In the genomic region with DNA sequence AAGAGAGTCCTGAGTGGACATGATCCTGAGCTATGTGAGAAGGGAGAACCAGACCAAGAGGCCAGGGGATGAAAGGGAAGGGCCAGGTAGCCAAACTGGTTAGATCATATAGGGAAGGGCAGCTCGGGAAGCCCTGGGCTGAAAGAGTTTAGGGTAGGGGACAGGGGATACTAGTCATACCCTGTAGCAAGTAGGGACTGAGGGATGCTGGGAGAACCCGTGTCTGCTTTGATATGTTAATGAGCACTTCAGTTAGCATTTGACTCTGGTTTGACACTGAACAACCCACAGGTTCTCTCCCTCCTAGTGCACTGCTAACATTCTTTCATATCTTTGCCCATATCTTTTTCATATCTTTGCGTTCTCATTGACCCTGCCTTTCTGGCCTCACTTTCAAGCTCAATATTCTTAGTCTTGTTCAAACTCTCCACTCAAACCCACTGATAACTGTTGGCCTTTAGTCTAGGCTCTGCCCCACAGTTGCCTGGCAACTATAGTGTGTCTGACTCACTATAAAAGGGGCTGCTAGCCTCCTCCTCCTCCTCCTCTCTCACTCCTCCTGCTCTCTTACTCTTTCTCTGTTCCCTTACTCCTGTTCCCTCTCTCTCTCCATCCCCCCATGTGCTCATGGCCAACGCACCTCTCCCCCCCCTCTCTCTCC, we compare ENCODE assay signal across 17 mouse cellular contexts. TPM values are rescaled to one million over a fixed set of nuclear protein-coding genes. Genes with fewer than 3 reads are reported as not detected.
DNase-seq lines count a peak whose midpoint lies in the region; ATAC-seq and TF ChIP-seq lines count a peak whose summit lies in the region.
"Had no signal": no experiment of that assay in that cellular context is flagged by ENCODE, and none has a peak within 500 bp of the region (broad histone marks: within the 10 kb centered on the region; RNA-seq: fewer than 3 reads in every experiment).

No protein-coding gene starts in this region.

- H3K27ac ChIP-seq in forebrain, postnatal 0 days (ENCODE audit: low read depth, low read length): no peak overlapping the region
- H3K27ac ChIP-seq in forebrain, embryonic 15.5 days (replicated peaks): no peak overlapping the region
- no peak overlapping the region for H3K27ac ChIP-seq in lung, embryonic 16.5 days (ENCODE audit: low read length)
- H3K27ac ChIP-seq in stomach, embryonic 14.5 days (ENCODE audit: low read length): no peak overlapping the region
- H3K27ac ChIP-seq: hindbrain, embryonic 15.5 days; liver, embryonic 14.5 days had no signal

- H3K9ac ChIP-seq in forebrain, postnatal 0 days: no peak overlapping the region
- H3K9ac ChIP-seq in forebrain, embryonic 15.5 days (replicated peaks): no peak overlapping the region
- no peak overlapping the region for H3K9ac ChIP-seq in lung, embryonic 16.5 days (ENCODE audit: low read length)
- H3K9ac ChIP-seq in stomach, embryonic 14.5 days (replicated peaks; ENCODE audit: low read depth, low read length): no peak overlapping the region
- H3K9ac ChIP-seq: hindbrain, embryonic 15.5 days; liver, embryonic 14.5 days had no signal

- no peak for DNase-seq in forebrain, postnatal 0 days
- no peak for DNase-seq in lung, adult 18-20 months
- DNase-seq in induced T-regulatory cell, adult 2 months (ENCODE audit: low read depth): peak; percentile 54
- DNase-seq in embryo, embryonic 9.5 days (ENCODE audit: extremely low spot score): no peak
- no peak for DNase-seq in urinary bladder, postnatal 25 days (ENCODE audit: low spot score)

- WGBS in forebrain, postnatal 0 days: 45% methylated on average over 4 of the region's 4 CpGs
- 46% methylated on average over 4 of the region's 4 CpGs for WGBS in forebrain, embryonic 15.5 days
- 31% methylated on average over 4 of the region's 4 CpGs for WGBS in lung, embryonic 16.5 days
- WGBS in stomach, embryonic 14.5 days: 52% methylated on average over 4 of the region's 4 CpGs

- no peaks in the 10 kb centered on the region for H3K36me3 ChIP-seq in forebrain, postnatal 0 days (ENCODE audit: insufficient read depth)
- no peaks in the 10 kb centered on the region for H3K36me3 ChIP-seq in forebrain, embryonic 15.5 days
- no peaks in the 10 kb centered on the region for H3K36me3 ChIP-seq in lung, embryonic 16.5 days (ENCODE audit: control insufficient read depth, insufficient read depth, low read length)
- H3K36me3 ChIP-seq in stomach, embryonic 14.5 days (ENCODE audit: control insufficient read depth, insufficient read depth, low read length): no peaks in the 10 kb centered on the region
- H3K36me3 ChIP-seq: hindbrain, embryonic 15.5 days had no signal

- TF ChIP-seq CTCF in forebrain, postnatal 0 days (IDR thresholded peaks at IDR 0.05; ENCODE audit: low read depth): no peak

- H3K9me3 ChIP-seq in forebrain, postnatal 0 days (ENCODE audit: low read length): no peaks in the 10 kb centered on the region
- no peaks in the 10 kb centered on the region for H3K9me3 ChIP-seq in forebrain, embryonic 15.5 days
- H3K9me3 ChIP-seq in lung, embryonic 16.5 days (ENCODE audit: control insufficient read depth, low read length): no peaks in the 10 kb centered on the region
- no peaks in the 10 kb centered on the region for H3K9me3 ChIP-seq in stomach, embryonic 14.5 days (ENCODE audit: control insufficient read depth, low read depth, low read length)
- H3K9me3 ChIP-seq: hindbrain, embryonic 15.5 days had no signal

- no peak overlapping the region for H3K4me3 ChIP-seq in forebrain, postnatal 0 days (ENCODE audit: low read depth, low read length)
- no peak overlapping the region for H3K4me3 ChIP-seq in forebrain, embryonic 15.5 days
- H3K4me3 ChIP-seq in lung, embryonic 16.5 days (ENCODE audit: low read length): no peak overlapping the region
- H3K4me3 ChIP-seq in stomach, embryonic 14.5 days (ENCODE audit: low read depth, low read length): no peak overlapping the region
- H3K4me3 ChIP-seq: hindbrain, embryonic 15.5 days had no signal

- no peak overlapping the region for H3K4me2 ChIP-seq in forebrain, postnatal 0 days (ENCODE audit: low read depth)
- H3K4me2 ChIP-seq in forebrain, embryonic 15.5 days (replicated peaks): no peak overlapping the region
- no peak overlapping the region for H3K4me2 ChIP-seq in lung, embryonic 16.5 days (ENCODE audit: low read depth, low read length)
- H3K4me2 ChIP-seq in stomach, embryonic 14.5 days (replicated peaks; ENCODE audit: low read depth, low read length): no peak overlapping the region
- H3K4me2 ChIP-seq: heart, embryonic 11.5 days; hindbrain, embryonic 15.5 days had no signal

- peak; percentile 68 for ATAC-seq in forebrain, postnatal 0 days
- ATAC-seq in forebrain, embryonic 15.5 days (replicated peaks): no peak
- ATAC-seq in lung, embryonic 16.5 days (ENCODE audit: low read depth): peak; percentile 54; the same call in 1 of the 2 replicates
- ATAC-seq in stomach, embryonic 14.5 days (ENCODE audit: insufficient number of reproducible peaks, insufficient read depth, low FRiP score, low read depth): peak; percentile 75

- no peaks in the 10 kb centered on the region for H3K4me1 ChIP-seq in forebrain, postnatal 0 days (ENCODE audit: insufficient read depth)
- no peaks in the 10 kb centered on the region for H3K4me1 ChIP-seq in forebrain, embryonic 15.5 days
- no peaks in the 10 kb centered on the region; the same call in 1 of the 2 replicates for H3K4me1 ChIP-seq in lung, embryonic 16.5 days (replicated peaks; ENCODE audit: control insufficient read depth, insufficient read depth, low read length)
- no peaks in the 10 kb centered on the region for H3K4me1 ChIP-seq in stomach, embryonic 14.5 days (ENCODE audit: control insufficient read depth, insufficient read depth, low read length)

- H3K27me3 ChIP-seq in forebrain, postnatal 0 days (ENCODE audit: insufficient read depth, low read length): no peaks in the 10 kb centered on the region
- no peaks in the 10 kb centered on the region for H3K27me3 ChIP-seq in forebrain, embryonic 15.5 days
- H3K27me3 ChIP-seq in lung, embryonic 16.5 days (ENCODE audit: control insufficient read depth, insufficient read depth, low read depth, low read length): no peaks in the 10 kb centered on the region
- H3K27me3 ChIP-seq in stomach, embryonic 14.5 days (ENCODE audit: control insufficient read depth, insufficient read depth, low read length): no peaks in the 10 kb centered on the region
- H3K27me3 ChIP-seq: hindbrain, embryonic 15.5 days had no signal

RNA-seq across cellular contexts. Expression of a gene that starts 14.9 kb away (rescaled TPM):
- not detected in 2 replicates for total RNA-seq in forebrain, postnatal 0 days (2014; rRNA removed)
- not detected in 2 replicates for polyA plus RNA-seq in forebrain, postnatal 0 days (2015; fragmentation: Nextera tagmentation; extraction: Ambion mirVana)
- polyA plus RNA-seq in forebrain, embryonic 15.5 days (2015; fragmentation: Nextera tagmentation; extraction: Ambion mirVana): 0.14 TPM in 1 of 2 replicates, not detected in the other
- polyA plus RNA-seq in lung, embryonic 16.5 days (2015; fragmentation: Nextera tagmentation; extraction: Ambion mirVana): 45.5 and 47.6 TPM in 2 replicates
- 2,615 and 2,827 TPM in 2 replicates for polyA plus RNA-seq in stomach, embryonic 14.5 days (2014; fragmentation: Nextera tagmentation; extraction: Ambion mirVana)
- total RNA-seq: layer of hippocampus, postnatal 14 days; left cerebral cortex, postnatal 4 days; megakaryocyte progenitor cell, adult 5-6 weeks had no signal
- polyA plus RNA-seq: embryonic facial prominence, embryonic 14.5 days had no signal

RNA-seq across cellular contexts. Expression of a gene that starts 23.8 kb away (rescaled TPM):
- total RNA-seq in forebrain, postnatal 0 days (2014; rRNA removed): not detected in 2 replicates
- not detected in 2 replicates for polyA plus RNA-seq in forebrain, postnatal 0 days (2015; fragmentation: Nextera tagmentation; extraction: Ambion mirVana)
- not detected in 2 replicates for polyA plus RNA-seq in forebrain, embryonic 15.5 days (2015; fragmentation: Nextera tagmentation; extraction: Ambion mirVana)
- polyA plus RNA-seq in lung, embryonic 16.5 days (2015; fragmentation: Nextera tagmentation; extraction: Ambion mirVana): not detected in 2 replicates
- polyA plus RNA-seq in stomach, embryonic 14.5 days (2014; fragmentation: Nextera tagmentation; extraction: Ambion mirVana): not detected in 2 replicates
- total RNA-seq: adrenal gland, adult 2 months; layer of hippocampus, postnatal 14 days; megakaryocyte progenitor cell, adult 5-6 weeks had no signal
- polyA plus RNA-seq: adrenal gland, adult 2 months; embryonic facial prominence, embryonic 14.5 days; heart, embryonic 11.5 days; hindbrain, embryonic 15.5 days; liver, embryonic 14.5 days; spleen, adult 2 months had no signal

RNA-seq across cellular contexts. Expression of a gene that starts 23.8 kb away (rescaled TPM):
- not detected in 2 replicates for total RNA-seq in forebrain, postnatal 0 days (2014; rRNA removed)
- not detected in 2 replicates for polyA plus RNA-seq in forebrain, postnatal 0 days (2015; fragmentation: Nextera tagmentation; extraction: Ambion mirVana)
- not detected in 2 replicates for polyA plus RNA-seq in forebrain, embryonic 15.5 days (2015; fragmentation: Nextera tagmentation; extraction: Ambion mirVana)
- polyA plus RNA-seq in lung, embryonic 16.5 days (2015; fragmentation: Nextera tagmentation; extraction: Ambion mirVana): 0.24 and 0.47 TPM in 2 replicates
- polyA plus RNA-seq in stomach, embryonic 14.5 days (2014; fragmentation: Nextera tagmentation; extraction: Ambion mirVana): 1.2 and 1.3 TPM in 2 replicates
- total RNA-seq: adrenal gland, adult 2 months; layer of hippocampus, postnatal 14 days; left cerebral cortex, postnatal 4 days; megakaryocyte progenitor cell, adult 5-6 weeks had no signal
- polyA plus RNA-seq: adrenal gland, adult 2 months; embryonic facial prominence, embryonic 14.5 days; heart, embryonic 11.5 days; liver, embryonic 14.5 days; spleen, adult 2 months had no signal

RNA-seq across cellular contexts. Expression of a gene that starts 32.9 kb away (rescaled TPM):
- 0.69 TPM in 1 of 2 replicates, not detected in the other for total RNA-seq in forebrain, postnatal 0 days (2014; rRNA removed)
- polyA plus RNA-seq in forebrain, postnatal 0 days (2015; fragmentation: Nextera tagmentation; extraction: Ambion mirVana): 0.15 TPM in 1 of 2 replicates, not detected in the other
- polyA plus RNA-seq in forebrain, embryonic 15.5 days (2015; fragmentation: Nextera tagmentation; extraction: Ambion mirVana): 0.08 TPM in 1 of 2 replicates, not detected in the other
- not detected in 2 replicates for polyA plus RNA-seq in lung, embryonic 16.5 days (2015; fragmentation: Nextera tagmentation; extraction: Ambion mirVana)
- not detected in 2 replicates for polyA plus RNA-seq in stomach, embryonic 14.5 days (2014; fragmentation: Nextera tagmentation; extraction: Ambion mirVana)
- total RNA-seq: layer of hippocampus, postnatal 14 days; left cerebral cortex, postnatal 4 days; megakaryocyte progenitor cell, adult 5-6 weeks had no signal
- polyA plus RNA-seq: adrenal gland, adult 2 months; embryonic facial prominence, embryonic 14.5 days; heart, embryonic 11.5 days; hindbrain, embryonic 15.5 days; spleen, adult 2 months had no signal

Comparison
In these comparisons a context has a peak if more than half of its experiments do, and no peak if none do; other contexts are left out.
1. RNA of a gene that starts 14.9 kb away (polyA plus RNA-seq): 2,615 to 2,827 TPM in stomach, embryonic 14.5 days; 45.5 to 47.6 TPM in lung, embryonic 16.5 days, 0.14 TPM in forebrain, embryonic 15.5 days and not detected in forebrain, postnatal 0 days; every median in the first group is over 10 times any median in the second.